In the genomic region with DNA sequence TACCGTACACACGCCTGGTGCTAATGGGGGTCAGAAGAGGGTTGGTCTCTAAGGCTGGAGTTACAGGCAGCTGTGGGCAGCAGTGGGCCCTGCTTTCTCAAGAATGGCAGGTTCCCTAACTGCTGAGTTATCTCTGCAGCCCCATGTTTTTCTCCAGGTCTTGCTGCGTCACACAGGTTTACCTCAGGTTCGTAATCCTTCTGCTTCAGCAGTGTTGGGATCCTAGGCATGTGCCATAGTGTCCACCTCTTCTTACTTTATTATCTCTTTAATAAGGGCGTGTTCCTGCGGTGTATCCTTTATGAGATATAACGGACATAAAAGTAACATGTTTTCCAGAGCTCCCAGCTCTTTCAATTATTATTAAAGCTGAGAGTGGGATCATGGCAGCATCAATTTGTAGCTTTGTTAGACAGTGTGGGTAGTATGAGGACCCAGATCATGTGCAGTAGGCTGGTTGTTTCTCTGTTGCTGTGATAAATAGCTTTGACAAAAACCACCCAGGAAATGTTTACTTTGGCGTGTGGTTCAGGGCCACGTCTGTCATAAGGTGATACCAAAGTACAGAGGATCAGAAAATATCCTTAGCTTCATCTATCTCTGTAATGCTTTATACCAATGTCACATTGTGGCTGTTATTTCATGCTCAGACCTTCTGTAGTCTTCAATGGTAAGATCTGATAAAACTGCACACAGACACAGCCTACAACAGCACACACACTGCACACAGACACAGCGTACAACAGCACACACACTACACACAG, we compare ENCODE assay signal across 1 mouse cellular context.
TF ChIP-seq lines count a peak whose summit lies in the region.

No protein-coding gene starts in this region.

TF ChIP-seq in MEL, 35 proteins besides CTCF, POLR2A, EP300 and RAD21 (continued from another document):
- TF ChIP-seq POLR2AphosphoS5 (IDR thresholded peaks at IDR 0.05; ENCODE audit: borderline replicate concordance, low read depth, low read length), result no peak
- TF ChIP-seq MAX (IDR thresholded peaks at IDR 0.05; ENCODE audit: low read length), result no peak; the same call in 1 of the 2 replicates
- no peak for TF ChIP-seq KAT2A (conservative IDR thresholded peaks at IDR 0.05; ENCODE audit: low read depth, low read length)
- no peak for TF ChIP-seq E2F4 (IDR thresholded peaks at IDR 0.05; ENCODE audit: borderline replicate concordance, low read depth, low read length)
- TF ChIP-seq NELFE (IDR thresholded peaks at IDR 0.05; ENCODE audit: low read depth, low read length), result no peak
- no peak for TF ChIP-seq TBP (IDR thresholded peaks at IDR 0.05; ENCODE audit: low read depth, low read length)
- peak; percentile 55; the same call in 1 of the 2 replicates for TF ChIP-seq SIN3A (IDR thresholded peaks at IDR 0.05; ENCODE audit: low read length)
- TF ChIP-seq ETS1 (IDR thresholded peaks at IDR 0.05; ENCODE audit: low read depth, low read length), result peak; percentile 37; the same call in 1 of the 2 replicates
- TF ChIP-seq ZNF384 (IDR thresholded peaks at IDR 0.05; ENCODE audit: low read depth, low read length), result no peak
- TF ChIP-seq JUND (IDR thresholded peaks at IDR 0.05; ENCODE audit: low read depth, low read length), result no peak
- TF ChIP-seq TAL1 (IDR thresholded peaks at IDR 0.05; ENCODE audit: low read length), result peak; percentile 73
- 0 out of 2 replicates have a peak, but pooled peaks have one; percentile 16 for TF ChIP-seq RCOR1 (IDR thresholded peaks at IDR 0.05; ENCODE audit: low read depth, low read length)
- TF ChIP-seq GABPA (IDR thresholded peaks at IDR 0.05; ENCODE audit: low read depth, low read length), result no peak
- TF ChIP-seq BHLHE40 (IDR thresholded peaks at IDR 0.05; ENCODE audit: borderline replicate concordance, low read depth, low read length), result peak; percentile 41; the same call in 1 of the 2 replicates
- TF ChIP-seq MYB (IDR thresholded peaks at IDR 0.05; ENCODE audit: low read depth, low read length), result no peak
- TF ChIP-seq SMC3 (IDR thresholded peaks at IDR 0.05; ENCODE audit: low read depth, low read length), result no peak
